Mouse (Mus musculus): ENCODE results near the gene Zfp651. TPM values are rescaled to one million over a fixed set of nuclear protein-coding genes. Genes with fewer than 3 reads are reported as not detected.

The Zfp651 gene
- total RNA-seq (2021), result 100 to 1,000 TPM; 120 to 124 TPM

GRCm38 (mm10) chr9:121759091-121760081, at the start of gene Zfp651:
Gene Zfp651, plus strand, starts transcription at chr9:121759330.
- intact Hi-C loops (cut with DNase I), result loop anchor here (1.0 to 2.0 kb wide), 2 partner anchors 39 to 71 kb away; no protein-coding TSS in a partner anchor
- peak; percentile 58 to 71 for DNase-seq

- peak; percentile 95 to 99 for DNase-seq
- intact Hi-C loops (cut with DNase I), result no loop called here
Measured at GRCm38 (mm10) chr9:121709898-121710583, 49.1 kb upstream of the Zfp651 start, which contains the start of gene Ss18l2. Gene Ss18l2, plus strand, starts transcription at chr9:121710329.

GRCm38 (mm10) chr9:121710584-121710975, 48.5 kb upstream of the Zfp651 start:
- no peak for DNase-seq
- intact Hi-C loops (cut with DNase I), result no loop called here

- DNase-seq, result no peak
- intact Hi-C loops (cut with DNase I), result no loop called here
Measured at GRCm38 (mm10) chr9:121717048-121717447, 42.1 kb upstream of the Zfp651 start.

DNA sequence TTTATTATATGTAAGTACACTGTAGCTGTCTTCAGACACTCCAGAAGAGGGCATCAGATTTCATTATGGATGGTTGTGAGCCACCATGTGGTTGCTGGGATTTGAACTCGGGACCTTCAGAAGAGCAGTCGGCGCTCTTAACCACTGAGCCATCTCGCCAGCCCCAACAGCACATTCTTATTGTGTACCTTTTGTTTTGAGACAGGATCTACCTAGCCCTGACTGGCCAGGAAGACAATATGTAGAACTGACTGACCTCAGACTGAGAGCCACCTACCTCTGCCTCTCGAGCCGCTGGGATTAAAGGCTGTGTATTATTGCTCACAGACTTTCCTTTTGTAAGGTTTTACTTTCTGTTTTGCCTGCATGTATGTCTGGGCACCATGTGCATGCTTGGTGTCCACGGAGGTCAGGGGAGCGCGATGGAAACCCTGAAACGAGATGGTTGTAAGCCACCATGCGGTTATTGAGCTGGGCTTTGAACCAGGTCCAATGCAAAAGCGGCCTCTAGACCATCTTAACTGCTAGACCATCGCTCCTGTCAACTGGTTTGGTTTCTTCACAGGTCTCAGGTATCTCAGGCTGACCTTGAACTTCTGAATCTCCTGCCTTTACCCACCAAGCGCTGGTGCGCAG, 40.9 kb upstream of the Zfp651 start:
- peak in 1 of 2 experiments; percentile 29 for DNase-seq
- intact Hi-C loops (cut with DNase I), result no loop called here

DNA sequence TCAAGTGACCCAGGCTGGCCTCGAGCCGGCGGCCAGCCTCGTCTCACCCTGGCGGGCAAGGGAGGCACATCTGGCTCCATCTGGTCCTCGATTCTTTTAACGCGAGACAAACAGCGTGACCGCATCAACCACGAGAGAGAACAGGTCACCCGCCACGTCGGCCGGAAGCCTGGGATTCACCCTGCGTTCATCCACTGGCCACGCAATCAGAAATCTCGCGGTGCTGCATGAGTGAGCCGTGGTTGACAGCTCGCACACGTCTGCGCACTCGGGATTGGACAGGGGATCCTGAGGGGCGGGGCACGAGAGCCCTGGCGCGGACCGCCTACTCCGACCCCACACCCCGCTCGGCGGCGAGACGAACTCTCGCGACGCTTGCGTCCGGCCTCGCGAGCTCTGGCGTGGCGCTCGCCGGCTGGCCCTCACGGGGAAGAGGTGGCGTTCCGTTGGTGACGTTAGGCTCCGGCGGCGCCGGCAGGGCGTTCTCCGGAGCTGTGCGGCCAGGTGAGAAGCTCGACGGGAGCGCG, 40.3 kb upstream of the Zfp651 start, which contains the start of gene Nktr:
Gene Nktr (plus strand): TSS at position 378 of the 527 bp plus-strand sequence.
- intact Hi-C loops (cut with DNase I), result no loop called here

GRCm38 (mm10) chr9:121719347-121720331, 39.5 kb upstream of the Zfp651 start:
- intact Hi-C loops (cut with DNase I), result loop anchor here (1.0 kb wide), 1 partner anchor 40 kb away; the partner anchor contains the start of gene Zfp651
- DNase-seq, result peak; percentile 23 to 70

More for the DNA sequence above, 40.3 kb upstream of the Zfp651 start, which contains the start of gene Nktr:
- DNase-seq, result peak; percentile 96 to 98

DNA sequence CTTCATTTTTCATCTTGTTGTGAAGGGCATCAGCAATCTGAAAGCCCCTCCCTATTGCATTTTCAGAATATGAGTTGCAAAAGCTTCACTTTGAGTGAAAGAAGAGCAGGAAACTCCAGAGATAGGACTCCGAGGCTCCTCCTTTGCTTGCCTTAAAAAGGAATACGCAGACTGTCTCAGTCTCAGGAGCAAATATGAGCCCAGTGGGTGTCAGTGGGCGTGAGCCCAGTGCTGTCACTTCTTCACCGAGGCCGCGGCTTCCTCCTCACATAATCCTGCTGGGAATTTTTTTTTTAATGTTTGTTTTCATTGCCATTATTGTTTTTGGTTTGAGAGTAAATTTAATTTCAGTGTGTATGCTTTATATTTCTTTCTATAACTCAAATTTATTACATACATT, 18.6 kb upstream of the Zfp651 start:
- intact Hi-C loops (cut with DNase I), result no loop called here
- no peak for DNase-seq

DNA sequence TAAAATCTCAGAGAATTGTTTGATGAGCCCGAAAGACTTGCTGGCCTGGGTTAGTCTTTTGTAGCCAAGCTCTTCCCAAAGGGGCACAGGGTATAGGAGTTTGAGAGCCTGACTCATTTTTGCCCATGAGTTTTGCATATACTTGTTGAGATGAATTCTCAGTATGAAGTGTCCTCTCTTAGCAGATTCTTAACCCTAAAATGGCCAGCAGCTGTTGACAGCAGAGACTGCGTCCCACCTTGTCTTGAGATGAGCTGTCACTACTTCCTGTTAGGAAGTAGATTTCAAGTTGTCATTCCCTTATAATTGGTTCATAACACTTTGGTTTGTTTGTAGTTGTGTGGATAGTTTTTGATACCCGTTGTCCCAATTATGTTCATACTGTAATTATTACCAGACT, 18.0 kb upstream of the Zfp651 start:
- DNase-seq, result no peak
- intact Hi-C loops (cut with DNase I), result no loop called here

DNA sequence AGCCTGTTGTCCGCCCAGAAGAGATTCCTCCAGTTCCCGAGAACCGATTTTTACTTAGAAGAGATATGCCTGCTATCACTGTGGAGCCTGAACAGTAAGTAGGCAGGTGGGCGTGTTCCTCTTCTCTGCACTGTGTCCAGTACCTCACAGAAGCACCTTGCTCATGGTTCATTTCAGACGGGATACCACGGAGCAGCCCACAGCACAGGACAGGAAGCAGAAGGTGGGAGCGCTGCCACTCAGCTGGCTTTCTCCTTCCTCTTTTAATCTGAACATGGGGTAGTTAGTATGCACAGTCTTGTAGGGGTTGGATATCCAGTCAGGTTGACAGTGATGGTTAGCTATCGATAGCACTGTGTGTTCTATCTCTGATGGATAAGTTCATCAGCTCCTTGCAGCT, 15.1 kb upstream of the Zfp651 start:
- intact Hi-C loops (cut with DNase I), result no loop called here
- no peak for DNase-seq

GRCm38 (mm10) chr9:121752774-121753173, 6.4 kb upstream of the Zfp651 start:
- intact Hi-C loops (cut with DNase I), result no loop called here

DNA sequence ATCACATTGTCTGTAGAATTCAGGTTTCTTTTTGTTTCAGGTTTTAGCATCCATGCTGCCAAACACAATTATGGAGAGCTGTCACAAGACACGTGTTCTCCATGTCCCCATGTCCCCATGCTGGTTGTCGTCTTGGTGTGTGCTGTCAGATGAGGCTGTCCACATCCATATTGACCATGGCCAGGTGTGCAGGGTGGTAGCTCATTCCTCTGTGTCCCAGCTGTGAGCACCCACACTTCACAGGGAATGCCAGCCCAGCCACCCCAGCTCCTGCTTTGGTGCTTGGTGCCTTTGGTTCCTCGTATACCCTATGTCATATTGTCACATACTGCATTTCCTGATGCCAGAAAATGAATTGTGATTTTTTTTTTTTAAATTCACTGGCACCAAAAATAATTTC, 4.5 kb upstream of the Zfp651 start:
- no peak for DNase-seq
- intact Hi-C loops (cut with DNase I), result no loop called here

More at GRCm38 (mm10) chr9:121752774-121753173, 6.4 kb upstream of the Zfp651 start:
- DNase-seq, result no peak

DNA sequence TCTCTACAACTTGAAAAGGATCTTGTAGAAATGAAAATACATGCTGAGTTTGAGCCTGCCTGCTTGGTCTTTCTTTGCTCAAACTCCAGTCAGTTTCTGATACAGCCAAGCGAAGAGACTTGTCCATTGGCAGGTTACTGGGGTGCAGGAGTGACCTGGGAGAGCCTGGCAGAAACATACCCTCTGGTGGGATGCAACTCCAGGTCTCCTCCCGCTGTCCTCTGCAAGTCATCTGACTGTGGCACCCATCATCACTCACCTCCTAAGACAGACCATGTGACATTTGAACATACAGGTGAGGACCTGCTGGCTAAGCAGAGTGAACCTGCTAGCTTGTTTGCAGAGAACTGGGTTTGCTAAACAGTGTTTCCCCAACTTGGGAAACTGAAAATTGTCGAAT, 2.3 kb upstream of the Zfp651 start:
- intact Hi-C loops (cut with DNase I), result no loop called here
- DNase-seq, result no peak

- DNase-seq, result no peak
- intact Hi-C loops (cut with DNase I), result no loop called here
Measured at GRCm38 (mm10) chr9:121757432-121757831, 1.7 kb upstream of the Zfp651 start.

- intact Hi-C loops (cut with DNase I), result loop anchor here (2.0 kb wide), 1 partner anchor 73 kb away; no protein-coding TSS in a partner anchor
- DNase-seq, result no peak
Measured at GRCm38 (mm10) chr9:121757835-121758814, 1.0 kb upstream of the Zfp651 start.

GRCm38 (mm10) chr9:121760271-121761090, 1.4 kb downstream of the Zfp651 start:
- intact Hi-C loops (cut with DNase I), result no loop called here
- peak; percentile 63 to 70 for DNase-seq

GRCm38 (mm10) chr9:121761091-121761665, 2.0 kb downstream of the Zfp651 start:
- intact Hi-C loops (cut with DNase I), result no loop called here
- peak in 1 of 2 experiments; percentile 32 for DNase-seq
